Mouse (Mus musculus) heart, adult 2 months (tissue): ENCODE data around the gene Pick1.
"Not testable (repeated sequence)": the region's sequence is repeated elsewhere in the genome, so short reads cannot be mapped to it uniquely, and the experiment has no call there.

ENCODE experiments used
- EP300 ChIP-seq: fragments of 200-500 bp; IDR thresholded peaks from 2 replicates; pipeline ENCODE4 v1.6.1; 2011; ENCODE audit warnings: low read depth, low read length, control low read depth; ENCODE audit not compliant: insufficient read depth
- POLR2A ChIP-seq: fragments of 200-500 bp; IDR thresholded peaks from 2 replicates; pipeline ENCODE4 v1.6.1; 2011; ENCODE audit warnings: mild to moderate bottlenecking, low read depth, low read length, control low read depth; ENCODE audit not compliant: insufficient read depth

DNA sequence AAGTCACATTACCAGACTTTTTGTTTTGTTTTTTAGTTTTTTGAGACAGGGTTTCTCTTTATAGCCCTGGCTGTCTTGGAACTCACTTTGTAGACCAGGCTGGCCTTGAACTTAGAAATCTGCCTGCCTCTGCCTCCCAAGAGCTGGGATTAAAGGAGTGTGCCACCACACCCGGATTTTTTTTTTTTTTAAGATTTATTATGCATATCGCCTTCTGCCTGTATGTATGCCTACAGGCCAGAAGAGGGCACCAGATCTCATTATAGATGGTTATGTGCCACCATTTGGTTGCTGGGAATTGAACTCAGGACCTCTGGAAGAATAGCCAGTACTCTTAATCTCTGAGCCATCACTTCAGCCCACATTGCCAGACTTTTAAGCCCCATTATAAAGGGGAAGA is 3.2 kb upstream of the Pick1 start:
- TF ChIP-seq EP300, POLR2A: not testable (repeated sequence)
